Mouse (Mus musculus): ENCODE data around the gene Adora3. TPM values are rescaled to one million over a fixed set of nuclear protein-coding genes. Genes with fewer than 3 reads are reported as not detected.
A peak's percentile ranks its signal among the peaks of the same experiment; 100 is the strongest.
"Not testable (repeated sequence)": the region's sequence is repeated elsewhere in the genome, so short reads cannot be mapped to it uniquely, and the experiment has no call there.

Gene Adora3
- total RNA-seq, 2 experiments from 2014 or later: 0.40 TPM; not detected in 1

DNA sequence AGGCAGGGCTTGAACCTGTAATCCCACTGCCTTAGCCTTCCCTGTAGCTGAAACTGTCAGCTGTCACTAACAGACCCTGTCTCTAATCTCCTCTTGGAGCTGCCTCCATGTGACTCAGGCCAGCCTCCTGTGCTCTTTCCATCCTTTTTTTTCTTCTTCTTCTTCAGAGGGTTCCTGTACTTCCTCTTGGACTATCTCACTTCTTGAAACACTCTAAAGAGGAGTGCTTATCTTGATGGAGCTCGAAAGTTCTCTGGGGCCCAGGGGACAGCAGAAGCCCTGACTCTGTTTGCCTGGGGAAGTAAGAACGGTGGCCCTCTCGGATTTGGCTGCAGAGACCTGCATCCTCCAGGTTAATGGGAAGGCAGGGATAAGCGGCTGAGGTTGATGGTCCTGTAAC lies 33.6 kb downstream of the Adora3 start:
- DNase-seq: no peak

DNA sequence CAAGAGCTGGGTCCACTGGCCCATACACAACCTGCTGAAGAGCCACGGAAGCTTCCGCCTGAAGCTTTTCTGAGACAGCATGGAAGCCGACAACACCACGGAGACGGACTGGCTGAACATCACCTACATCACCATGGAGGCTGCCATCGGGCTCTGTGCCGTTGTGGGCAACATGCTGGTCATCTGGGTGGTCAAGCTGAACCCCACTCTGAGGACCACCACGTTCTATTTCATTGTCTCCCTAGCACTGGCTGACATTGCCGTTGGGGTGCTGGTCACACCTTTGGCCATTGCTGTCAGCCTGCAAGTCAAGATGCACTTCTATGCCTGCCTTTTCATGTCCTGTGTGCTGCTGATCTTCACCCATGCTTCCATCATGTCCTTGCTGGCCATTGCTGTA lies 34.1 kb downstream of the Adora3 start:
- no peak for DNase-seq

DNA sequence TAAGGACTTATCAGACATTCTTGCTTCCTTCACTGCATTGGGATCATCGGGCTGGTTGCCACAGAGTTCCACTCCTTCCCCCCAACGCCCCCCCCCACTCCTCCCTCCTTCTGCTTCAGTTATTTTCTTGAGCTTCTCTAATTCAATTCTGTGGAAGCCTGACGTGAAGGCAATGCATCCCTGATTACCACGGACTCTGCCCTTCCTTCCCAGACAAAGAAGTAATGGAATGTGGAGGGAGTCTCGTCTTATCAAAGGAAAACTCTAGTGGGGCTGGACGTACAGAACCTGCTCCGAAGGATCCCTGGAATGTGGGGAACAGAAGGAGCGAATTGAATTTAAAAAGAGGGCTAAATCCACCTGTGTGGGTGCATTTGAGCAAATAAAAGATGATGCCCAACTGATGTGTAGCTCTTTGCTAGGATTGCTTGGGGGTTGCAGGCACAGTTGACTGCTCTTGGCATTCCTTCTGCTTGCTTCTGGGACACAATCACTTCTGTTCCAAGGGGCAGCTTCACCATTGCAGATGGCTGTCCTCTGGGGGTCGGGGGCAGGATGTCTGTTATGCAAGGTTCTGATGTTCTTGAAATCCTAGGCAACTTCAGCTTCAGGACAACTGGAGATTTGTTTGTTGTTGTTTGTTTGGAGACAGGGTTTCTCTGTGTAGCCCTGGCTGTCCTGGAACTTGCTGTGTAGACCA lies 37.4 kb downstream of the Adora3 start:
- no peak for DNase-seq

DNA sequence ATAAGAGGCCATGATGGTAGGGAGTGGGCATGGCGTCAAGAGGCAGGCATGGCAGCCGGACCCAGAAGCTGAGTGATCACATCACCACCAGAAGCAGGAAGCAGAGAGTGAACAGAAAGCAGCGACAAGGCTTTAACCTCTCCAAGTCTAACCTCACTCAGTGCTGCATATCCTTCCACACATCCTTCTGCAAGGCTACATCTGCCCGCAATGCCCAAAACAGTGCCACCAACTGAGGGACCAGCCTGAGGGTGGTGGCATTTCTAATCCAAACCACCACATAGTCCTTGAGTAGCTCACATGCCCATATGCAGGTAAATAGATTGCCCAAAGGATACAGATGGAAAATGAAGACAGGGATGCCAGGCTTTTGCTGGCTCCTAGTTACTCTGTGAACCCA lies 38.3 kb downstream of the Adora3 start:
- no peak for DNase-seq

DNA sequence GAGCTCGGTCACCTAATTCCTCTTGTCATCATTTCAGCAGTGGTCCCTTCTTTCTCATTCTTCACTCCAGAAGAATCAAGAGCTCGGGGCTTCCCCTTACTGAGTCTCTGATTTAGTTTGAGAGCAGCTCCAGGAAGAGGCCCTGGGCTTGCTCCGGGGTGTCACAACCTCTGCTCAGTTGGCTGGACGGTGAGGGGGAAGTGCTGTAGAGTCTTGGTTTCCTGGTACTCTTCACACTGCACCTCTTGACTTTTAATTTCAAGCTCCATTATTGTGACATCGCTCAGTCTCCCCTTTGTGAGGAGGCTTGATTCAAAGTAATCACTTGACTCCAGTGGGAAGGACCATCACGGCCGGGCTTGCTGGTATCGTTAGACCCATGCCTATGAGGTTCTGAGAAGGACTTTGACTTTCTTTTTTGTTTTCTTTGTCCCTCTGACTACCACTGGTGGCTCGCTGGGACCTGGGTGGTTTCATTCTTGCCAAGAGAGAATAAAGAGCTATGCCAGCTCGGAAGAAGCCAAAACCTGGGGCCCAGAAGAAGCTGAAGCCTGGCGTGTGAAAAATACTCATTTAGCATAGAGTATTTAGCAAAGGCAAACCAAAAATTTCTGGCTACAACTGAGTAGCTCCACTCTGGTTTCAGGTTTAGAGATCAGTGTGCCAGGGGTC lies 40.0 kb downstream of the Adora3 start:
- no peak for DNase-seq

DNA sequence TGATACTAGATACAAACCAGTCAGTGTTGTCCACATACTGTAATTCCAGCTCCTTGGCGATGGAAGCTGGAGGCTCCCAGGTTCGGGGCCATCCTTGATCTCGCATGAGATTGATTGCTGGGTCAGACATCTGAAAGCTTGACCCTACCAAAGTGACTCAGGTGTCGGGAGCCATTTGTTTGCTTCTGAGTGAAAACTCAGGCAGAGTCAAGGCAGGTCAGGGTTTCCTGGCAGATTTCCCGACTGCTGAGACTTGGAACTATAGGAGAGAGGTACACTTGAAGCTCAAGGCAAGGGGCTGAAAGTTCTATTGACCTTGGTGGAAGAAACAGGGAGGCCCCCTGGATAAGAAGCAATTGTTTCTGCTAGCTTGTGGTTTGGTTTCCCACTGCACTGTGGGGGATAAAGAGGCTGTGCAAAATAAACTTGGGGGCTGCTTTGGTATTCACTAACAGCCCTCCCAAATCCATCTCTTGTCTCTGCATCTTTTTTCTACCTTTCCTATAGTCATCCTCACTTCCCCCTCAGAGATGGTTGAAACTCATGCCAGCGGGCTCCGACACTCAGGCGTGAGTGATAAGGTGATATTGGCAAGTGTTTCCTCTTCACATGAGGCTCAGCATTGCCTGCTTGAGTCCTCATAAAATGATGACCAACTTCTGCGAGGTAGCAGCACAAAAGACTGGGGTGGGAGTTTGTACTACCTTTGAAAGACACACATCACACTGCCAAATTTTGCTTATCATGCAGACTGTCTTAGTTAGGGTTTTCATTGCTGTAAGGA lies 41.6 kb downstream of the Adora3 start:
- peak in 1 of 2 experiments; percentile 7 for DNase-seq

DNA sequence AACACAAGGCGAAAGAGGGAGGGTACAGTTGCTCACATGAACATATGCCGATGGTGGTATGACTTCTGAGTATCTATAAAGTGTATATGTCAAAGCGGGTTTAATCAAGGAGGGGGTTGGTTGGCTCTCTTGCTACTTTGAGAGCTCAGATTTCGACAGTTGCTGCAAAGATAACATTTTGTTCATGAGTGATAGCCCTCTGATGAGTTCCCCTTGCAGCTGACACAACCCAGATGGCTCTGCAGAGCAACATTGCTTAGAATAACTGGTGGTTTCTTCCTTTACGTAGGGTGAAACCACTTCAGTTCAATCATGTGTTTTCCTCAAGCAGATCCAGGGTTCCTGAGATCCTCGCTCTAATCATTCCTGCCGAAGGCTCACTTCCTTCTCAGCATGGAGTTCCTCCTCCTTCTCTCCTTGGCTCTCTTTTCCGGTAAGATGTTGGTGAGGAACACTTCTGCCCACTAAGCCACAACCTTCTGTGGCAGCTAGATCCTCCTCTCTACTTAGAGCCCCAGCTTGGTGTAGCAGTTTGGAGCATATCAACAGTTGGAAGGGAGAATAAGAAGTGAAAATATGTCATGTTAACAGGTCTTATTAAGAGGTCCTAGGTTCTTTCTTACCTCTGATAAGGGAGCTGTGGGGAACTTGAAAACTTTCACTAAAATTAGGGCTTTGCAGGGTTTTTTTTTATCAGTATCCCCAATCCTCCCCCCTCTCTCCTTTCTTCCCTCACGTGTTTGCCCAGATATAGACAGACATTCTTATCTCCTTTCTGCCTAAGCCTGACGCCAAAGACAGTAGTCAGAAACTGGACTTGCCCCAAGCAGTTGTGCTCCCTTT lies 43.4 kb downstream of the Adora3 start:
- DNase-seq: no peak

DNA sequence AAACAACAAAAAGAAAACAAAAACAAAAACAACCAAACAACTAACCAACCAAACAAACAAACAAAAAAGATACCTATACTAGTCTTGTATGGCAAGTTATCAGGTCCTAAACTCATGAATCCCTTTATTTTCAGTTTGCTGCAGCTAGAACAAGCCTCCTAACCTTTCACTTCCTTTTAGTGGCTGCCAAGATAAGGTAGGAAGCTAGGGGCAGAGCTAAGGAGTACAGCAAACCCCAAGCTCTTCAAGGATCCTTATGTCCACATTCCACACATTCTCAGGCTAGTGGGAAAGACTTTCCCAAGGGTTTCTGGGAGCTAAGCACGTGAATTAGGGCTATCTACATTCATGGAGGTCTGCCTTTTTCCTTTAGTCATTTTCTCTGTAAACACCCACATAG lies 44.6 kb downstream of the Adora3 start:
- DNase-seq: no peak

DNA sequence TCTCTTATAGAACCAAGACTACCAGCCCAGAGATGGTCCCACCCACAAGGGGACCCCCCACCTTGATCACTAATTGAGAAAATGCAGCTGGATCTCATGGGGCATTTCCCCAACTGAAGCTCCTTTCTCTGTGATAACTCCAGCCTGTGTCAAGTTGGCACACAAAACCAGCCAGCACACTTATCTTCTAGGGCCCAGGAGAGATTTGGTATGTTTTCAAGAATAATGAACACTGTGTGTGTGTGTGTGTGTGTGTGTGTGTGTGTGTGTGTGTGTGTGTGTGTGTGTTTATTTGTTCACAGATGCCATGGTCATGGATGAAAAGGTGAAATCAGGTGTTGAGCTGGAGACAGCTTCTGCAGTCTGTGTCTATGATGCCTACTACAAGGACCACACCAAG lies 45.8 kb downstream of the Adora3 start:
- not testable (repeated sequence) for DNase-seq

DNA sequence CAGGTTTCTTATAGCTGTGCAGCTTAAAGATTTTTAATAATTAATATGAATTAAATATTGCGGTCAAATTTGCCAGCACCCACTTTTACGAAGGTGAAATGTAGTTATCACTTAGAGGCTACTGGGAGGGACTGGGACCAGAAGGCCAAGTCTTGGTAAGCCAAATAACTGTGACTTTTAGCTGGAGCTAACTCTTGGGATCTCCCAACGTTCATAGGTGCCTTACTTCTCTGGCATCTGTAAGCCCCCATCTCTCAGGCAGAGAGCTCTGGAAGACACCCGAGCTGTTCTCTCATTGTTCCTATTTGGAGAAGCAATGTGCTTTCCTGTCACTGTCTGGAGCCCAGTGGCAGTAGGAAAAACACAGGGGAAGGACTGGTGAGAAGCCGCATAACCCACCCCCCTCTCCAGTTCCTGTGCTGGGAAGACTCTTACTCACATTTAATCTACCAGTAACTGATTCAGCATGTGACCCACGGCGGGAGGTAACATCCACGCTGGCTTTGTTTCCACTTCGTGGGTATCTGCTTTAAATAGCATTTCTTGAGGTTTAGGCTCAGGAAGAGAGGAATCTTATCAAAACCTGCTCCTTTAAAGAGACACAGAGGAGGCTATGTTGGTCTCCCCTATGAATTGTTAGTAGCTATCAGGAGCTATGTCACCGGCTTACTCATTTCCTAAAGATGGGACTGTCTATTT lies 47.1 kb downstream of the Adora3 start:
- DNase-seq: no peak

DNA sequence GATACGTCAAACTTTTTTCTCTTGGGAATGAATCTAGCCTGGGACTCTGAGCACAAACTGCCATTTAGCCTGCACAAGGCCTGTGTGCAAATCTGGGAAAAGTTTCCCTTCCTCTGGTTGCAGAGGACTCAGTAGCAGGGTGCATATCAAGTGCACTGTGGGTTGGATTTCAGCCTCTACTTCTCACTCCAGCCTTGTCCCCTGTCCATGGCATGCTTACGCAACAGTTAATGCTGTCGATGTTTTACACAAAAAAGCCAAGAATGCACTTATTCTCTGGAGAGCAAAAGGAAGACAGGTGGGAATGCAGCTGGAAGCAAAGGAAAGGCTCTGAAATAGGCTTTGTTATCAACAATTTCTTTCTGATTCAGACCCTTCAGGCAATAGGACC lies 47.7 kb downstream of the Adora3 start:
- no peak for DNase-seq

DNA sequence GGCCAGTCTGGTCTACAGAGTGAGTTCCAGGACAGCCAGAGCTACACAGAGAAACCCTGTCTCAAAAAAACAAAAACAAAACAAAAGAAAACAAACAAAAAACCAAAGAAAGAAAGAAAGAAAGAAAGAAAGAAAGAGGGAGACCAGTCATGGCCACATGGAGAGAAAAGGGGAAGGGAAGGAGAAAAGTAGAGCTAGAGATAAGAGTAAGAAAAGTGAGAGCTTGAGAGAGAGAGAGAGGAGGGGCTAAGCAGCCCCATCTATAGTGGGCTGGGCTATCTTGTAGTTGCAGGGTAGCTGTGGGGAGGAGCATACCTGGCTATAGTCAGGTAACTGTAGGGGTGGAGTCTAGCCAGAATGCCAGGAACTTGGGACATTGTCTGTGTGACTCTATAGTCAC lies 50.1 kb downstream of the Adora3 start:
- DNase-seq: not testable (repeated sequence)

DNA sequence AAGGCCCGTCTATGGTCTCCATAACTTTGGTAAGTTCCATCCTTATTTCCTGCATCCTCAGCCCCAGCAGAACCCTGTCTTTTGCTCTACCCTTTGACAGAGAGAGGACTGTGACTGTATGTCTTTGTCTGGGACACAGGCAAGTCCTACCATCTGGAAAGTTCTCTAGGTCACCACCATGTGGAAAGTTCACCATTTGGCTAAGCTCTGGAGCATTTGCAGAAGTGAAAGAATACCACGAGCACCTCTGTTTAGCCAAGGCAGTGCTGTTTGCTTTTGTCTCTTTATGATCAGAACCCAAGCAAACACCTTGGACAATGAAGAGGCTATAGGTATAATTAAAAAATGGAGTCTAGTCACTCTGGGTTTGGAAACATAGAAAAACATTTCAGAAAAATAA lies 51.3 kb downstream of the Adora3 start:
- no peak for DNase-seq

DNA sequence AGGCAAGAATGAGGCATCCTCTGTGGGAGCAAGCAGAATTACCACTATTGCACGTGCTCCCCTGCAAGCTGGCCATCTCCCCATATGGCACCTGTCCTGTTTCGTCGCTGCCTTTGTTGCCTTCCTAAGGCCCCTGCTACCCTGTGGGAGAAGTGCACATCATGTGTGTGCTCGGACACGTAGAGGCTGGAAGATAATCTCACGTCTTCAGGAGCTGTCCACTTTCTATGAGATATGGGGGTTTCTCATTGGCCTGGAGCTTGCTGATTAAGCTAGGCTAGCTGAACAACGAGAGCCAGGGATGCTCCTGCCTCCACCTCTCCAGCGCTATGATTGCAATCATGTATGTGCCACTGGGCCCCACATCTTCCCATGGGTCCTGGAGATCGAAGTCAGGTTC lies 54.0 kb downstream of the Adora3 start:
- DNase-seq: no peak

DNA sequence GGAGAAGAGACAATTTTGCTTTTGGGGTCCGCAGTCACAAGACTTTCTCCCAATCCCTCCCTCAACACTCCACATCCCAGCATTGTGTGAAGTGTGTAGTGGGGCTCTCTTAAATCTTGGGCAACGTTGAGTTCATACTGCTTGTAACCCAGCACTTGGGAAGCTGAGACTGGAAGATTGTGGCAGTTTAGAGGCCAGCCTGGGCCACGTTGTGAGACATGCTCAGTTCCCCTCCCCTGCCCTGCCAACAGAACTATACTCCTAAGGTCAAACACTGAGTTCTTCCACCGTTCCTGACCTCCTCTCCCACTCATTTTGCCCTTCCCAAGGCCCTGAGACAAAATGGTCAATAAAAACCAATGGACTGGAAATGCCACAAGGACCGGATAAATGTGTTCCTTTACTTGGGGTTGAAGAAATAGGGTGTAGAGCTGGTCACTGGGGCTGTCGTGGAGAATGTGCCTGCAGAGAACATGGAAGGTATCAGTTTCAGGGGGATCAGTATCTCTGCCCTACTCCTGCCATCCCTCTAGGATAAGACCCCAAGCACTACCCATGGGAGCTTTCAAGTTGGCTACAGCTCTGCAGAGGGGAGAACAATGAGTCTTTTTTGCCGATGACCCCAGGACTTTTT lies 57.0 kb downstream of the Adora3 start:
- no peak for DNase-seq

DNA sequence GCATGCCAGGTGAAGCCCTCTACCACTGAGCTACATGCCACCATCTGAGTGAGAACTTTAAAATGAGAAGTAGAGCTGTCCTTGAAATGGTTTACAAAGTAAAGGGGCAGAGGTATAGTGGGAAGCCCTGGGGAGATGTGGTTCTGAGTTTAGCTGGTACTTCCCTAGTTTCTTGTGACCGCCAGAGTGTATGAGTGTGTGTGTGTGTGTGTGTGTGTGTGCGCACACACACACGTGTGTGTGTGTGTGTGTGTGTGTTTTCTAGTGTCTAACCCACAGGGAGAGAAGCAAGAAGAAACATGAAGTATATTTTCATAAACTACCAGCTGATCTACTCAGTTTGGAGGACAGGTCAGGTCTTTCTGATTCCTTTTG lies 57.5 kb downstream of the Adora3 start:
- DNase-seq: no peak

DNA sequence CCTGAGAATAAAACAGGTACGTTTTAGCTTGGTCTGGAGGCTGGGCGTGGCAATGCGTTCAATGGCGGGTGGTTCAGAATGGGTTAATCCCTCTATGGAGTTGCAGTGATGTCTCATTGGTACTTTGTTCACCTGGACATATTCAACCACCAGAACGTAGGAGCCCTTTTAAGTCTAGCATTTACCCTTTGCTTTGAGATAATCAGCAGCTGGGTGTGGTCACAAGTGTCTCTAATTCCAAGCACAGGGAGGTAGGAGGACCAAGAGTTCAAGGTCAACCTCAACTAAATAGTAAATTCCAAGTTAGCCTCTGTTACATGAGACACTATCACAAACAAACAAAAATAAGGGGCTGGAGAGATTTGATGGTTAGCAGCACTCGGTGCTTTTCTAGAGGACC lies 58.1 kb downstream of the Adora3 start:
- no peak for DNase-seq

DNA sequence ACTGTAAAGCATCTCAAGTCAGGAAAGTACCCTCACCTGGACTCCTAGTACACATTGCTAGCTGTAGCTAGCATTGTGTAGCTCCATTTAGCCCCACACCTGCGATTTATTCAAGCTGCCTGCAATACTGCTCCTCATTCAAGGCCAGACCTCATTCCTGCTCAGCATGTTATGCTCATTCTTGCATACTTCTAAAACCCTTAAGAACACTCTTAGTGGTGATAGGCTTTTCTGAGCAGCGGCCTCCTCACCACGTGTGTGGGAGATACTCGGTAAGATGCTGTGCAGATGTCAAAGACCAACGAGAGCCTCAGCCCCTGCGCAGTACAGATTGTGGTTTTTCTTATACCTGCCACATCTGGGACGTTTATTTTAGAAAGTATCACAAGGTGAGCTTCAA lies 59.2 kb downstream of the Adora3 start:
- no peak for DNase-seq

DNA sequence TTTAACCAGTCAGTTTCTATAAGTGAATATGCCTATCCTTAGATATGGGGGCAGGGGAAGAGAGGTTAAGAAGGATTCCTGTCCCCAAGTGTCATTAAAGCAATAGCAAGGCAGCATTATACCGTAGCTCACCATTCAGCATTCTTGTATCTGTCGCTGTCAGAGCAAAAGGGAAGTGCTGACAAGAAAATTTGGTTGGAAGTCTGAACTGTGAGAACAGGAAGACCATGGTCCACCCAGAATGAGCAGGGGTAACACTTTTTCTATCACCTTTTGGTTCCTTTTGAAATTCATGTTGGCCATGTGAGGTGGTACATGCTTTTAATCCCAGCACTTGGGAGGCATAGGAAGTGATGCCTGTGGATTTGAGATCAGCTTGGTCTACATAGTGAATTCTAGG lies 60.4 kb downstream of the Adora3 start:
- no peak for DNase-seq

DNA sequence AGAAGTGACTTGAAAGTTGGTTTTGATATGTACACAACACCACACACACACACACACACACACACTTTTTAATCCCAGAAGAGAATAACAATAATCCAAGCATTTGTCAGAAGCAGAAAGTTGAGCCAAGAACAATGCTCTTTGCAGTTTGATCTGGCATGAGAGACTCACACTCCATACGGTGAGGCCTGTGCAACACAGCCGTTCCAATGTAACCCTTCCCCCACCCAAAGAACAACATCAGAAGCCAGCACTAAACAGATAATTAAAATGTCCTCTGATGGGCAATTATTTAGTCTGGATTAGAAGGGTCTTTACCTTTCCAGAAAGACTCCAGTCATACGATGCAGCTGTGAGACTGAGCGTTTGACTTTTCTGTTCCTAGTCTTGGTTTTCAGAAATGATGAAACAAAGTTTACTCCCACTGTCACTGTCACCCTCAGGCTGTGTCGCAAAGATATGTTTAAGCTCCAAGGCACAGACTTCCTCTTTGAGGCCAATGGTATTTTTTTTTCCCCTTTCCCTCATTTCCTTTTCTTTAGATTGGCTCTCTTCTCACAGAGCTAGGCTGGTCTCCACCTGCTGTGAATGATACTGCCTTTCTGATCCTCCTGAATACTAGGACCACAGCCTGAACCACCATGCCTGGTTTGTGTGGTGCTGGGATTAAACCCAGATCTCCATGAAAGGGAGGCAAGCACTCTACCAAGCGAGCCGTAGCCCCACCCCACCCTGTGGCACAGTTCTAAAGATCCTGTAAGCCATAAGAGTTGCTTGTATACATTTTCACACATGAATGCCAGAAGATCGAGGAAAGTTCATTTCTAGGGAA lies 61.8 kb downstream of the Adora3 start, which contains the start of gene I830077J02Rik:
I830077J02Rik (minus strand) TSS at position 425 of the 832 bp plus-strand sequence.
- DNase-seq: no peak

Data from adrenal gland, postnatal 36 days (tissue).